Mouse (Mus musculus) liver, postnatal 0 days (tissue): ENCODE results near the gene Lef1. TPM values are rescaled to one million over a fixed set of nuclear protein-coding genes. Genes with fewer than 3 reads are reported as not detected.

Experiments
- ATAC-seq: fragments of 200-750 bp; cut with Nextera tagmentation; 2 replicates; pipeline ENCODE4 v1.8.0; 2017; ENCODE audit warnings: mild to moderate bottlenecking, moderate library complexity
- DNase-seq: peaks from one replicate; pipeline ENCODE4 v3.0.0-alpha.2; 2016
- H3K27ac ChIP-seq: fragments of 300-500 bp; sonication (generic); 2 replicates; pipeline ENCODE4 v1.5.1; 2014; ENCODE audit warnings: antibody characterized with exemption, moderate library complexity, mild to moderate bottlenecking, low read depth
- H3K27me3 ChIP-seq: fragments of 300-500 bp; sonication (generic); 2 replicates; pipeline ENCODE4 v1.6.1; 2014; ENCODE audit warnings: low read length, control low read depth, mixed read lengths; ENCODE audit not compliant: insufficient read depth
- H3K36me3 ChIP-seq: fragments of 300-500 bp; sonication (generic); replicated peaks from 2 replicates; pipeline ENCODE4 v1.6.1; 2014; ENCODE audit warnings: mild to moderate bottlenecking, control low read depth, low read length, moderate library complexity, mixed read lengths; ENCODE audit not compliant: insufficient read depth
- H3K4me1 ChIP-seq: fragments of 300-500 bp; sonication (generic); 2 replicates; pipeline ENCODE4 v1.6.1; 2014; ENCODE audit warnings: antibody characterized with exemption, mild to moderate bottlenecking, control low read depth; ENCODE audit not compliant: insufficient read depth
- H3K4me2 ChIP-seq: fragments of 300-500 bp; sonication (generic); 2 replicates; pipeline ENCODE4 v1.6.1; 2014; ENCODE audit warnings: low read depth, mild to moderate bottlenecking, low read length, moderate library complexity, mixed read lengths
- H3K4me3 ChIP-seq: fragments of 300-500 bp; sonication (generic); 2 replicates; pipeline ENCODE4 v1.5.1; 2014; ENCODE audit warnings: low read depth, low read length
- H3K9ac ChIP-seq: fragments of 300-500 bp; sonication (generic); replicated peaks from 2 replicates; pipeline ENCODE4 v1.6.1; 2014; ENCODE audit warnings: mild to moderate bottlenecking, moderate library complexity
- H3K9me3 ChIP-seq: fragments of 300-500 bp; sonication (generic); 2 replicates; pipeline ENCODE4 v1.6.1; 2016; ENCODE audit warnings: mild to moderate bottlenecking, control low read depth, low read length, mixed read lengths
- CTCF ChIP-seq: sonication (generic); IDR thresholded peaks from 2 replicates; pipeline ENCODE4 v1.5.1; 2016; ENCODE audit warnings: antibody characterized with exemption, low read depth
- EP300 ChIP-seq: IDR thresholded peaks from 2 replicates; pipeline ENCODE4 v1.6.1; 2016; ENCODE audit warnings: antibody characterized with exemption, low read depth, mild to moderate bottlenecking
- WGBS: fragments of 180-500 bp; shearing (Covaris S2); extraction: QIAGEN DNeasy Blood & Tissue Kit; methylation state at CpG from one replicate; pipeline ENCODE4 v1.1.7; 2014; ENCODE audit not compliant: insufficient replicate concordance; 5-methylcytosine and 5-hydroxymethylcytosine counted together
- polyA plus RNA-seq: library from polyadenylated mRNA; unstranded; fragments of >200 nt; fragmentation: Nextera tagmentation; extraction: Ambion mirVana; gene quantifications from 2 replicates; pipeline ENCODE4 v1.2.1, GENCODE M21; 2015

Gene Lef1
- polyA plus RNA-seq, result 2.0 and 2.2 TPM in 2 replicates

- H3K9me3 ChIP-seq, result no peaks in the 10 kb centered on the region
- no peaks in the 10 kb centered on the region for H3K36me3 ChIP-seq
- peak within 1 kb of the TSS; percentile 55 for H3K4me3 ChIP-seq
- no peak within 1 kb of the TSS for H3K27ac ChIP-seq
- 0 out of 2 replicates have a peak, but pooled peaks have one; percentile 13 for ATAC-seq
- peak within 1 kb of the TSS; percentile 13; the same call in 1 of the 2 replicates for H3K9ac ChIP-seq
- TF ChIP-seq CTCF, result no peak
- TF ChIP-seq EP300, result no peak
- peaks cover 19% of the 10 kb centered on the region for H3K4me1 ChIP-seq
- 2% methylated on average over 63 of the region's 69 CpGs for WGBS
- DNase-seq, result peak; percentile 43
- H3K4me2 ChIP-seq, result peak within 1 kb of the TSS; percentile 76
- H3K27me3 ChIP-seq, result peaks cover 90% of the 10 kb centered on the region
Observed at GRCm38 (mm10) chr3:131110191-131111150, at the start of gene Lef1. Gene Lef1 (plus strand): TSS chr3:131110471.

- H3K4me1 ChIP-seq, result no peaks in the 10 kb centered on the region
- ATAC-seq (no peak), DNase-seq (no peak)
- H3K9me3 ChIP-seq, result no peaks in the 10 kb centered on the region
- 75% methylated on average over 9 of the region's 9 CpGs for WGBS
- H3K27me3 ChIP-seq, result no peaks in the 10 kb centered on the region
- no peak overlapping the region for H3K27ac ChIP-seq
- H3K4me2 ChIP-seq, result no peak overlapping the region
- no peak overlapping the region for H3K9ac ChIP-seq
- no peak for TF ChIP-seq EP300
- no peak for TF ChIP-seq CTCF
- H3K4me3 ChIP-seq, result no peak overlapping the region
- H3K36me3 ChIP-seq, result no peaks in the 10 kb centered on the region
Observed at GRCm38 (mm10) chr3:131065001-131065400, 45.3 kb upstream of the Lef1 start.

- no peak for ATAC-seq
- TF ChIP-seq EP300 (no peak), CTCF (no peak)
Observed at GRCm38 (mm10) chr3:131066171-131066570, 44.1 kb upstream of the Lef1 start.

GRCm38 (mm10) chr3:131068000-131068399 is 42.3 kb upstream of the Lef1 start:
- Histone ChIP-seq H3K4me3 (no peak overlapping the region), H3K4me2 (no peak overlapping the region), H3K36me3 (no peaks in the 10 kb centered on the region), H3K27me3 (no peaks in the 10 kb centered on the region), H3K27ac (no peak overlapping the region), H3K4me1 (no peaks in the 10 kb centered on the region), H3K9ac (no peak overlapping the region), H3K9me3 (no peaks in the 10 kb centered on the region)
- no peak for ATAC-seq
- TF ChIP-seq EP300 (no peak), CTCF (no peak)
- DNase-seq, result no peak
- 79% methylated on average over 5 of the region's 5 CpGs for WGBS

More at GRCm38 (mm10) chr3:131066171-131066570, 44.1 kb upstream of the Lef1 start:
- Histone ChIP-seq H3K4me2 (no peak overlapping the region), H3K9me3 (no peaks in the 10 kb centered on the region), H3K9ac (no peak overlapping the region), H3K27me3 (no peaks in the 10 kb centered on the region), H3K4me1 (no peaks in the 10 kb centered on the region), H3K4me3 (no peak overlapping the region), H3K27ac (no peak overlapping the region), H3K36me3 (no peaks in the 10 kb centered on the region)
- 31% methylated on average over 8 of the region's 8 CpGs for whole genome bisulfite sequencing
- DNase-seq, result no peak

GRCm38 (mm10) chr3:131070210-131070609 is 40.1 kb upstream of the Lef1 start:
- Histone ChIP-seq H3K9me3 (no peaks in the 10 kb centered on the region), H3K36me3 (no peaks in the 10 kb centered on the region), H3K27me3 (no peaks in the 10 kb centered on the region), H3K27ac (no peak overlapping the region), H3K4me2 (no peak overlapping the region), H3K4me1 (no peaks in the 10 kb centered on the region), H3K4me3 (no peak overlapping the region), H3K9ac (no peak overlapping the region)
- no peak for TF ChIP-seq CTCF
- TF ChIP-seq EP300, result no peak
- WGBS, result 76% methylated on average over 7 of the region's 7 CpGs
- ATAC-seq (no peak), DNase-seq (no peak)

GRCm38 (mm10) chr3:131072661-131073060 is 37.6 kb upstream of the Lef1 start:
- H3K27ac ChIP-seq, result no peak overlapping the region
- no peak overlapping the region for H3K9ac ChIP-seq
- TF ChIP-seq CTCF (no peak), EP300 (no peak)
- no peaks in the 10 kb centered on the region for H3K9me3 ChIP-seq
- DNase-seq, result no peak
- 65% methylated on average over 4 of the region's 4 CpGs for WGBS
- H3K4me3 ChIP-seq, result no peak overlapping the region
- ATAC-seq, result no peak
- H3K36me3 ChIP-seq, result no peaks in the 10 kb centered on the region
- H3K4me2 ChIP-seq, result no peak overlapping the region
- H3K4me1 ChIP-seq, result no peaks in the 10 kb centered on the region
- no peaks in the 10 kb centered on the region for H3K27me3 ChIP-seq
